Mouse (Mus musculus) CH12F3 (cell line): ENCODE measurements around the gene Urb1.

Source experiments
- in situ Hi-C: fragments of 300-500 bp; cut with MboI; formaldehyde crosslinking; loops from 2 replicates; pipeline ENCODE4 v1.14.3; 2020; ENCODE audit warnings: low sequenced_read_pairs

Gene Urb1

GRCm38 (mm10) chr16:90701541-90701940 is 108.7 kb downstream of the Urb1 start:
- in situ Hi-C loops: no loop called here
